In the genomic region with DNA sequence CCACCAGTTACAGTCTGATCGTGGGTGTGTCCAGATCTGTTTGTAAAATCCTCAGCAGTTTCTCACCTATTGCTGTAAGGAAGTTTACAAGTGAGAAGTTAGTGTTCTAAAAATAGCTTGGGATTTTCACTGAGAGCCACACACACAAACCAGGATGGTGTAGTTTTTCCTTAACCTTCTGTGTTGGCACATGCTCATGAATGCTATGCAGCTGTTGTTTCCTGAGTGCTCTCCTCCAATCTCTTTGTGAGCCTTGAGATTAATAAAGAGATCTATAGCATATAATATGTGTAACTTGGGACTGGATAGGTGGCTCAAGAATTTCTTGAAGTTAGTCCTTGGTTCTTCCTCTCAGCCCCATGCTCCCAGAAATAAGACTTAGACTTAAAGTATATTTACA, we compare ENCODE assay signal across 32 mouse cellular contexts. TPM values are rescaled to one million over a fixed set of nuclear protein-coding genes. Genes with fewer than 3 reads are reported as not detected.
DNase-seq lines count a peak whose midpoint lies in the region; ATAC-seq and TF ChIP-seq lines count a peak whose summit lies in the region.
"Had no signal": no experiment of that assay in that cellular context is flagged by ENCODE, and none has a peak within 500 bp of the region (broad histone marks: within the 10 kb centered on the region; RNA-seq: fewer than 3 reads in every experiment).

No protein-coding gene starts in this region.

- no peak for TF ChIP-seq CTCF in heart, adult 2 months (IDR thresholded peaks at IDR 0.05)
- TF ChIP-seq CTCF in lung, postnatal 0 days (IDR thresholded peaks at IDR 0.05), result no peak

- 41% methylated on average over 1 of the region's 1 CpGs for WGBS in heart, adult 2 months
- WGBS in heart, embryonic 14.5 days, result 29% methylated on average over 1 of the region's 1 CpGs
- 25% methylated on average over 1 of the region's 1 CpGs for WGBS in lung, postnatal 0 days

- no peak overlapping the region for H3K4me3 ChIP-seq in heart, adult 2 months
- no peak overlapping the region for H3K4me3 ChIP-seq in heart, embryonic 14.5 days (ENCODE audit: control insufficient read depth in 1 of 2, insufficient read depth in 1 of 2, low read depth in 1 of 2, low read length in 2 of 2)
- H3K4me3 ChIP-seq in lung, postnatal 0 days (ENCODE audit: low read depth, low read length), result no peak overlapping the region
- H3K4me3 ChIP-seq: embryonic facial prominence, embryonic 15.5 days; forebrain, embryonic 13.5 days; hindbrain, embryonic 12.5 days; intestine, embryonic 15.5 days; midbrain, embryonic 10.5 days; midbrain, embryonic 15.5 days; neural tube, embryonic 12.5 days had no signal

- H3K9me3 ChIP-seq in heart, embryonic 14.5 days (ENCODE audit: control insufficient read depth, low read length), result no peaks in the 10 kb centered on the region
- no peaks in the 10 kb centered on the region for H3K9me3 ChIP-seq in lung, postnatal 0 days (ENCODE audit: low read length)
- H3K9me3 ChIP-seq: embryonic facial prominence, embryonic 15.5 days; forebrain, embryonic 13.5 days; hindbrain, embryonic 12.5 days; intestine, embryonic 15.5 days; midbrain, embryonic 15.5 days; neural tube, embryonic 12.5 days had no signal

- peaks cover 7% of the 10 kb centered on the region for H3K4me1 ChIP-seq in heart, adult 2 months (ENCODE audit: control insufficient read depth, insufficient read depth, low read length)
- peaks cover 0 to 37% of the 10 kb centered on the region in 2 experiments; a peak in 3 of 4 replicates for H3K4me1 ChIP-seq in heart, embryonic 14.5 days (ENCODE audit: control insufficient read depth in 2 of 2, insufficient read depth in 2 of 2, low read length in 2 of 2)
- H3K4me1 ChIP-seq in lung, postnatal 0 days (ENCODE audit: insufficient read depth, low read depth, low read length), result peaks cover 3% of the 10 kb centered on the region; the same call in 1 of the 2 replicates
- H3K4me1 ChIP-seq: hindbrain, embryonic 12.5 days; midbrain, embryonic 10.5 days; neural tube, embryonic 12.5 days had no signal

- TF ChIP-seq EP300 in heart, adult 2 months (IDR thresholded peaks at IDR 0.05; ENCODE audit: insufficient read depth, low read depth, low read length), result no peak
- no peak for TF ChIP-seq EP300 in lung, postnatal 0 days (IDR thresholded peaks at IDR 0.05)

- no peak overlapping the region for H3K9ac ChIP-seq in heart, adult 2 months (ENCODE audit: low read depth, low read length)
- no peak overlapping the region for H3K9ac ChIP-seq in heart, embryonic 14.5 days (ENCODE audit: low read length)
- H3K9ac ChIP-seq in lung, postnatal 0 days (replicated peaks; ENCODE audit: low read depth), result no peak overlapping the region
- H3K9ac ChIP-seq: embryonic facial prominence, embryonic 15.5 days; forebrain, embryonic 13.5 days; hindbrain, embryonic 12.5 days; intestine, embryonic 15.5 days; liver, embryonic 14.5 days; midbrain, embryonic 15.5 days; neural tube, embryonic 12.5 days had no signal

- peak overlapping the region; percentile 34 for H3K4me2 ChIP-seq in heart, embryonic 14.5 days (ENCODE audit: low read length)
- no peak overlapping the region for H3K4me2 ChIP-seq in lung, postnatal 0 days (replicated peaks; ENCODE audit: low read depth, low read length)
- H3K4me2 ChIP-seq: embryonic facial prominence, embryonic 15.5 days; forebrain, embryonic 13.5 days; hindbrain, embryonic 12.5 days; intestine, embryonic 15.5 days; midbrain, embryonic 15.5 days; neural tube, embryonic 12.5 days had no signal

- no peak for TF ChIP-seq POLR2A in heart, adult 2 months (IDR thresholded peaks at IDR 0.05; ENCODE audit: insufficient read depth, low read depth, low read length)

- ATAC-seq in heart, embryonic 14.5 days (ENCODE audit: insufficient number of reproducible peaks, insufficient read depth, low FRiP score, low read depth), result no peak
- no peak for ATAC-seq in lung, postnatal 0 days
- ATAC-seq: activated CD4-positive, CD25-positive, alpha-beta regulatory T cell, adult 4 months; forebrain, embryonic 13.5 days; hindbrain, postnatal 0 days; intestine, embryonic 15.5 days; midbrain, embryonic 15.5 days had no signal

- peaks cover 10% of the 10 kb centered on the region; the same call in 1 of the 2 replicates for H3K79me2 ChIP-seq in heart, adult 2 months (replicated peaks; ENCODE audit: control insufficient read depth, insufficient read depth, low read length)

- peak overlapping the region; percentile 72 for H3K27ac ChIP-seq in heart, adult 2 months
- H3K27ac ChIP-seq in heart, embryonic 14.5 days (replicated peaks in 1 of 2; ENCODE audit: control insufficient read depth in 1 of 2, insufficient read depth in 1 of 2, low read depth in 2 of 2, low read length in 2 of 2), result peak overlapping the region; percentile 70 to 76; a peak in 3 of 4 replicates
- H3K27ac ChIP-seq in lung, postnatal 0 days (ENCODE audit: low read length), result no peak overlapping the region
- H3K27ac ChIP-seq: embryonic facial prominence, embryonic 15.5 days; forebrain, embryonic 13.5 days; hindbrain, embryonic 12.5 days; hindbrain, postnatal 0 days; intestine, embryonic 15.5 days; liver, embryonic 14.5 days; midbrain, embryonic 10.5 days; midbrain, embryonic 15.5 days; neural tube, embryonic 12.5 days; stomach, postnatal 0 days had no signal

- DNase-seq in heart, adult 2 months, result no peak
- no peak for DNase-seq in heart, adult 18-20 months
- DNase-seq in heart, adult 8-10 months (ENCODE audit: low spot score), result no peak
- peak; percentile 13 for DNase-seq in lung, postnatal 0 days (ENCODE audit: low spot score)
- no peak for DNase-seq in lung, postnatal 10 days
- no peak for DNase-seq in kidney, postnatal 14 days
- DNase-seq: adrenal gland, adult 2 months; adrenal gland, postnatal 36 days; cerebellum, adult 18-20 months; cerebellum, postnatal 10 days; gastrocnemius, postnatal 36 days; kidney, adult 2 months; kidney, postnatal 4 days; layer of hippocampus, postnatal 36 days; left cerebral cortex, postnatal 4 days; liver; lung, adult 2 months; right cerebral cortex, adult 18-20 months; thymus, adult 2 months; thymus, postnatal 36 days had no signal

- intact Hi-C loops in heart, adult 2 months (cut with DNase I), result no loop called here

- H3K36me3 ChIP-seq in heart, adult 2 months (ENCODE audit: control insufficient read depth, insufficient read depth, low read length), result peaks cover 22% of the 10 kb centered on the region
- H3K36me3 ChIP-seq in heart, embryonic 14.5 days (ENCODE audit: control insufficient read depth, insufficient read depth, low read length), result peaks cover 8% of the 10 kb centered on the region; the same call in 1 of the 2 replicates
- no peaks in the 10 kb centered on the region for H3K36me3 ChIP-seq in lung, postnatal 0 days (ENCODE audit: insufficient read depth, low read length)
- H3K36me3 ChIP-seq: embryonic facial prominence, embryonic 15.5 days; hindbrain, embryonic 12.5 days; intestine, embryonic 15.5 days; midbrain, embryonic 15.5 days; neural tube, embryonic 12.5 days had no signal

- no peaks in the 10 kb centered on the region for H3K27me3 ChIP-seq in heart, adult 2 months (ENCODE audit: control insufficient read depth, insufficient read depth, low read length)
- no peaks in the 10 kb centered on the region for H3K27me3 ChIP-seq in heart, embryonic 14.5 days (ENCODE audit: control insufficient read depth, insufficient read depth, low read length)
- H3K27me3 ChIP-seq in lung, postnatal 0 days (replicated peaks; ENCODE audit: insufficient read depth, low read length), result no peaks in the 10 kb centered on the region
- H3K27me3 ChIP-seq: embryonic facial prominence, embryonic 15.5 days; forebrain, embryonic 13.5 days; hindbrain, embryonic 12.5 days; intestine, embryonic 15.5 days; midbrain, embryonic 15.5 days; neural tube, embryonic 12.5 days had no signal

RNA-seq across cellular contexts. Expression of gene Usp47, which starts 13.3 kb away (rescaled TPM):
- total RNA-seq in heart, adult 2 months (2021), result 10 to 100 TPM; 78.0 to 90.2 TPM
- polyA plus RNA-seq in heart, adult 2 months (2012; rRNA removed), result 15.7 and 33.8 TPM in 2 replicates
- 10 to 100 TPM; 83.2 to 89.4 TPM for total RNA-seq in heart, adult 18-20 months (2021)
- polyA plus RNA-seq in heart, embryonic 14.5 days (2014; fragmentation: Nextera tagmentation; extraction: Ambion mirVana), result 77.7 and 79.5 TPM in 2 replicates
- total RNA-seq in heart, adult 8-10 months (2022), result 10 to 100 TPM; 82.4 to 97.0 (median 88.2) TPM
- polyA plus RNA-seq in lung, postnatal 0 days (2015; fragmentation: Nextera tagmentation; extraction: Ambion mirVana), result 33.1 and 36.4 TPM in 2 replicates
